10 mouse cellular contexts compared by ENCODE assay signal in the genomic region with DNA sequence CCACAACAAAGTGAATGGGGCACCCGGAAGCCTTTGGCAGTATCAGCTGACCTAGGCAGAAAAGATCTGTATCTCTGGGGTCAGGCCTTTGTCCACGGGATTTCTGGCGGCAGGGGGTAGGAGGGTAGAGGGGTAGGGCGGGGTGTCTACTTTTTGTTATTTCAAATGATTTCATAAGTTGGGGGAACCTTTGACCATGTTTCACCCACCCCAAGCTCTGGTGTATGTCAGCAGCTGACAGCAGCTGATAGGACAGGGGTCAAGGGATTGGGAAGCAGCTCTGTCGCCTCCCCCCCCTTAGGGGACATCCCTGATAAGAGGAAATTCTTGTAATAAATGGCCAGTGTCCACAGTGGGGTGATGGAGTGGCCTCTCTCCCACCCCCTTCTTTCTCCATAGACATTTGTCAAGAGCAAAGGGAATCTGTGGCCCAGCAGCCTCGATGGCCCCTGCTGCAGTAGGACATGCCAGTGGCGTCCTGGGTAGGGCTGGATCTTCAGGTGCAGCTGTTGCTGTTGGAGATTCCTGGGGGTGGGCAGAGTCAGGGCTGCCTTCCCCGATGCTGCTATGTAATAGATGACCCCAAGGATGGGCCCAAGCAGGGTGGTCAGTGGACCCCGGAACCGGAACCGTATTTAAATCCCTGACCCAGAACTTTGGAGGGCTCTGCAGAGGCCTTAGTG.
DNase-seq lines count a peak whose midpoint lies in the region; ATAC-seq lines count a peak whose summit lies in the region.
"Had no signal": no experiment of that assay in that cellular context is flagged by ENCODE, and none has a peak within 500 bp of the region (broad histone marks: within the 10 kb centered on the region; RNA-seq: fewer than 3 reads in every experiment).

No protein-coding gene starts in this region.

- no peak overlapping the region for H3K4me3 ChIP-seq in lung, embryonic 15.5 days
- H3K4me3 ChIP-seq in hindbrain, embryonic 11.5 days (ENCODE audit: low read depth, low read length), result no peak overlapping the region
- no peak overlapping the region for H3K4me3 ChIP-seq in liver, embryonic 15.5 days (replicated peaks)
- H3K4me3 ChIP-seq: left cerebral cortex, adult 2 months had no signal

- DNase-seq in lung, postnatal 10 days, result no peak
- no peak for DNase-seq in hindbrain, embryonic 11.5 days (ENCODE audit: low spot score)
- DNase-seq in yolk sac, embryonic 10.5 days (ENCODE audit: low spot score), result peak; percentile 74
- DNase-seq in testis, postnatal 10 days (ENCODE audit: low spot score), result no peak
- DNase-seq in T-cell, adult 2 months (ENCODE audit: low spot score), result no peak
- DNase-seq: thymus, postnatal 4 days had no signal

- no peak; the same call in 1 of the 2 replicates for ATAC-seq in lung, embryonic 15.5 days (ENCODE audit: borderline replicate concordance, extremely low read depth, low FRiP score, low TSS enrichment)
- no peak for ATAC-seq in hindbrain, embryonic 11.5 days (ENCODE audit: low FRiP score)
- peak; percentile 31 for ATAC-seq in liver, embryonic 15.5 days (ENCODE audit: insufficient read depth)
- no peak for ATAC-seq in granulocyte monocyte progenitor cell, adult 5-6 weeks (replicated peaks; ENCODE audit: poor library complexity, severe bottlenecking)

- 31% methylated on average over 11 of the region's 11 CpGs for WGBS in lung, embryonic 15.5 days
- 53% methylated on average over 11 of the region's 11 CpGs for WGBS in hindbrain, embryonic 11.5 days
- 36% methylated on average over 11 of the region's 11 CpGs for WGBS in liver, embryonic 15.5 days (ENCODE audit: insufficient replicate concordance)

- H3K9ac ChIP-seq in lung, embryonic 15.5 days, result no peak overlapping the region
- peak overlapping the region; percentile 19; the same call in 1 of the 2 replicates for H3K9ac ChIP-seq in hindbrain, embryonic 11.5 days (ENCODE audit: low read depth, low read length)
- H3K9ac ChIP-seq in liver, embryonic 15.5 days, result no peak overlapping the region

- H3K4me2 ChIP-seq in lung, embryonic 15.5 days, result peak overlapping the region; percentile 35
- H3K4me2 ChIP-seq in hindbrain, embryonic 11.5 days (replicated peaks; ENCODE audit: low read depth, low read length), result no peak overlapping the region
- peak overlapping the region; percentile 25; the same call in 1 of the 2 replicates for H3K4me2 ChIP-seq in liver, embryonic 15.5 days

- H3K9me3 ChIP-seq in lung, embryonic 15.5 days, result no peaks in the 10 kb centered on the region
- no peaks in the 10 kb centered on the region for H3K9me3 ChIP-seq in hindbrain, embryonic 11.5 days (ENCODE audit: control insufficient read depth, low read length)
- no peaks in the 10 kb centered on the region for H3K9me3 ChIP-seq in liver, embryonic 15.5 days (replicated peaks)

- peak overlapping the region; percentile 86 for H3K27ac ChIP-seq in lung, embryonic 15.5 days
- H3K27ac ChIP-seq in hindbrain, embryonic 11.5 days (ENCODE audit: low read depth, low read length), result peak overlapping the region; percentile 59; the same call in 1 of the 2 replicates
- H3K27ac ChIP-seq in liver, embryonic 15.5 days (replicated peaks), result peak overlapping the region; percentile 61
- H3K27ac ChIP-seq: left cerebral cortex, adult 2 months had no signal

- H3K36me3 ChIP-seq in lung, embryonic 15.5 days, result no peaks in the 10 kb centered on the region
- H3K36me3 ChIP-seq in hindbrain, embryonic 11.5 days (ENCODE audit: control insufficient read depth, insufficient read depth, low read length), result no peaks in the 10 kb centered on the region
- no peaks in the 10 kb centered on the region for H3K36me3 ChIP-seq in liver, embryonic 15.5 days (replicated peaks)

- peaks cover 91% of the 10 kb centered on the region for H3K4me1 ChIP-seq in lung, embryonic 15.5 days
- H3K4me1 ChIP-seq in hindbrain, embryonic 11.5 days (replicated peaks; ENCODE audit: control insufficient read depth, insufficient read depth, low read length), result peaks cover 44% of the 10 kb centered on the region
- H3K4me1 ChIP-seq in liver, embryonic 15.5 days (replicated peaks), result peaks cover 97% of the 10 kb centered on the region

- no peaks in the 10 kb centered on the region for H3K27me3 ChIP-seq in lung, embryonic 15.5 days
- H3K27me3 ChIP-seq in hindbrain, embryonic 11.5 days (ENCODE audit: control insufficient read depth, insufficient read depth, low read length), result no peaks in the 10 kb centered on the region
- no peaks in the 10 kb centered on the region for H3K27me3 ChIP-seq in liver, embryonic 15.5 days
